Mouse (Mus musculus): ENCODE data around the gene Cyth4.

The Cyth4 gene

GRCm38 (mm10) chr15:78616973-78617372 lies 20.1 kb downstream of the Cyth4 start:
- WGBS, result 67% methylated on average over 2 of the region's 2 CpGs

GRCm38 (mm10) chr15:78623426-78623825 lies 26.6 kb downstream of the Cyth4 start:
- WGBS, result 13% methylated on average over 5 of the region's 5 CpGs

- 19% methylated on average over 13 of the region's 13 CpGs for WGBS
Measured at GRCm38 (mm10) chr15:78624431-78624950, 27.6 kb downstream of the Cyth4 start.

GRCm38 (mm10) chr15:78624961-78625360 lies 28.1 kb downstream of the Cyth4 start:
- WGBS, result 31% methylated on average over 3 of the region's 3 CpGs

GRCm38 (mm10) chr15:78626285-78626684 lies 29.4 kb downstream of the Cyth4 start:
- WGBS, result 80% methylated on average over 13 of the region's 13 CpGs

- WGBS, result 79% methylated on average over 2 of the region's 2 CpGs
Measured at GRCm38 (mm10) chr15:78632387-78632786, 35.5 kb downstream of the Cyth4 start.

GRCm38 (mm10) chr15:78633413-78633812 lies 36.6 kb downstream of the Cyth4 start:
- 83% methylated on average over 5 of the region's 5 CpGs for WGBS

GRCm38 (mm10) chr15:78634095-78634737 lies 37.4 kb downstream of the Cyth4 start:
- 45% methylated on average over 10 of the region's 10 CpGs for WGBS

GRCm38 (mm10) chr15:78635231-78635630 lies 38.4 kb downstream of the Cyth4 start:
- WGBS, result 43% methylated on average over 7 of the region's 7 CpGs

- WGBS, result 55% methylated on average over 6 of the region's 6 CpGs
Measured at GRCm38 (mm10) chr15:78643633-78644032, 46.8 kb downstream of the Cyth4 start.

GRCm38 (mm10) chr15:78644606-78645005 lies 47.8 kb downstream of the Cyth4 start:
- 18% methylated on average over 8 of the region's 8 CpGs for WGBS

- 81% methylated on average over 4 of the region's 4 CpGs for WGBS
Measured at GRCm38 (mm10) chr15:78647746-78648145, 50.9 kb downstream of the Cyth4 start.

- WGBS, result 26% methylated on average over 4 of the region's 4 CpGs
Measured at GRCm38 (mm10) chr15:78651169-78651568, 54.3 kb downstream of the Cyth4 start.

GRCm38 (mm10) chr15:78664268-78664667 lies 67.4 kb downstream of the Cyth4 start:
- 42% methylated on average over 5 of the region's 5 CpGs for WGBS

- WGBS, result 33% methylated on average over 10 of the region's 10 CpGs
Measured at GRCm38 (mm10) chr15:78669221-78669871, 72.5 kb downstream of the Cyth4 start.

GRCm38 (mm10) chr15:78670341-78670740 lies 73.5 kb downstream of the Cyth4 start:
- 10% methylated on average over 5 of the region's 5 CpGs for WGBS

Measured in cerebral cortex, adult 2 months (tissue).